Mouse (Mus musculus) inflammation-experienced regulatory T-cells, adult 6 months (primary cell): Measurements from ENCODE around the gene Pabpn1. TPM values are rescaled to one million over a fixed set of nuclear protein-coding genes. Genes with fewer than 3 reads are reported as not detected.
"Not testable (repeated sequence)": the region's sequence is repeated elsewhere in the genome, so short reads cannot be mapped to it uniquely, and the experiment has no call there.

ENCODE experiments used
- ATAC-seq: one replicate; pipeline ENCODE4 v1.8.0; 2017
- polyA plus RNA-seq, 3 experiments: library from polyadenylated mRNA; unstranded; fragments of 100-300 nt; shearing (Covaris generic); gene quantifications; one replicate each; pipeline ENCODE4 v1.2.1; 2017

The Pabpn1 gene
- polyA plus RNA-seq, 3 experiments from 2014 or later, result 18.6 to 36.8 (median 22.6) TPM

DNA sequence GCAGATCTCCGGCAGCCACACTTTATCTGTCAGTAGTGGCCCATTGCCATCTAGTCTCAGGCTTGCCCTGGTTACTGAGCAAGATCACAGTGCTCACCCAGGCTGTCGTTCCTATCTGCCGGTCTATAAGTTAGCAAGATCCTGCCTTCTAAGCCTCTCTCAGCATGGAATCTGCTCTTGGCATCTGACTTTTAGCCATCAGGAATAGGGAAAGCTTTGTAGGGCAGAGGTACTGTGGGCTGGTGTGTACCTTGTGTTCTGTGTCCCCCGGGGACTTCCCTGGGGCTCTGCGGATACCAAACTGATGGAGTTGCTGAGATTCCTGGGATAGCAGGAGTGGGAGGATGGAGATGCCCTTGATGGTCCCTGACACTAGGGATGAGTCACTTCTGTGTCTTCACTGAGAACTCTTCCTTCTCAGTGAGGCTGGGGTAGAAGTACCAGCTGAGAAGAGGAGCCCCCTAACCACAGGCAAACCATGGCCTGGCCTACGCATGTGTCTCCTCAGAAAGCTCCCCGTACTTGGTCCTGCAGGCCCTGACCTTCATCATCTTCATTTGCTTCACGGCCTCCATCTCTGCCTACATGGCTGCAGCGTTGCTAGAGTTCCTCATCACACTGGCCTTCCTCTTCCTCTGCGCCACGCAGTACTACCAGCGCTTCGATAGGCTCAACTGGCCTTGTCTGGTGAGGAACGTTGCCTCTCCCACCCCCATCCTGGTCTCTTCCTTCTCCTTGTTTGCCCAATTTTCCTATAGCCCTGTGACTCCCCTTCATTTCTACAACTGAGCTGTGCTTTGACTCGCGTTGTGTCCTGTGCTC, 45.3 kb downstream of the Pabpn1 start:
- ATAC-seq, result no peak

DNA sequence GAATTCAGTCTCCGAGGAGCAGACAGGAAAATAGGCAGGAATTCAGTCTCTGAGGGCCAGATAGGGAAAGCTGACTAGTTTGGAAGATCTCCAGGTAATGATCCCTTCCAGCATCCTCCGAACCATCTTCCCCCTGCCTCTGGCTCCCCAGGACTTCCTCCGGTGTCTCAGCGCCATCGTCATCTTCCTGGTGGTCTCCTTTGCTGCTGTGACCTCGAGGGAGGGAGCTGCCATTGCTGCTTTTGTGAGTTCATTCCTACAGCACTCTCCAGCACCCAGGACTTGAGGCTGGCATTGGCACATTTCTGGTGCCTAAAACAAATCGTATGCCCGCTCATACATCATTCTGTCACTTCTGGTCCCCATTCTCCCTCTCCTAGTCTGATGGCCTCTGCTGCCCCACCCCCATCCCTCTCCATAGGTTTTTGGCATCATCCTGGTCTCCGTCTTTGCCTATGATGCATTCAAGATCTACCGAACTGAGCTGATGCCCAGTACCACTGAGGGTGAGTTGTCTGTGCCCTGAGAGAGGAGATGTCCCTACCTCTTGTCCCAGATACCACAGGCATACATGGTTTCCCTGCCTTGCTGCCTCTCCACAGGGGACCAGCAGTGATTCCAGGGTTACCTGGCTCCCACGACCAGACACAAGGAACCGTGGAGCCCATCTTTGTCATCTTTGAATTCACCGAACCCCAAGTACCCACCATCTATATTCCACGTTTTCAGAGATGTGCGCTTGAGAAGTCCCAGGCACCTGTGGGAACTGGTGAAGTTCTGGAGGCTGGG, 46.3 kb downstream of the Pabpn1 start:
- ATAC-seq, result no peak

DNA sequence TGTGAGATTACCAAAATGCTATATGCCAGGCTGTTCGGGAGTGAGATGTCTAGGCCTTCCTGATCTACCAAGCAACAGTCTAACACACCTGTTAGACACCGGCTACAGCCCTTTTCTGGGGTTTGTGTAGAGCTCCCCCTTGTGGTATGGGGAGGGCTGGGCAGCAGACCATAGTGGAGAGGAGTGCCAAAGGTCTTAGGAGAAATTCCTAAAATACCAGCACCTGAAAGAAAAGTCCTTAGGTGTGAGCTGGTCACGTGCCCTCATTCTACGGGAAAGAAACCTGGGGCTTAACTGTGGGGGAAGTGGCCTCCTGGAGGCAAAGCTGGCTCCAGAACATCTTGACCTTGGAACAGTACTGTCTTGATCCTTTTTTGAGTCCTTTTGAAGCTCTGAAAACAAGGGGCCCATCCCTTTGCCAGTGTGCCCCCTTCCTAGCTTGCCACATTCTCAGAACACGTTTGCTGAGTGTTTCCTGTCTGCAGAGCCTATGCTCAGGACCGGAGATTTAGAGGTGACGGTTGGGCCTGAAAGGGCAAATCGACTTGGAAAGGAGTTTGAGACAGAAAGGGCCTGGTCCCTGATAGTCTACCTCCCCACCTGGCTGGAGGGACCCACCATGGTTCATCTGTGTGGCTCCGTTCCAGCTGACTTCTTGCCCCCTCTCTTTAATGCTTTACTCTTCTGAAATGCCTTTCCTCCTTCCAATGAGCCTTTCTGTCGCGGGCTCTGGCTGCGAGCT, 47.3 kb downstream of the Pabpn1 start:
- ATAC-seq, result no peak

DNA sequence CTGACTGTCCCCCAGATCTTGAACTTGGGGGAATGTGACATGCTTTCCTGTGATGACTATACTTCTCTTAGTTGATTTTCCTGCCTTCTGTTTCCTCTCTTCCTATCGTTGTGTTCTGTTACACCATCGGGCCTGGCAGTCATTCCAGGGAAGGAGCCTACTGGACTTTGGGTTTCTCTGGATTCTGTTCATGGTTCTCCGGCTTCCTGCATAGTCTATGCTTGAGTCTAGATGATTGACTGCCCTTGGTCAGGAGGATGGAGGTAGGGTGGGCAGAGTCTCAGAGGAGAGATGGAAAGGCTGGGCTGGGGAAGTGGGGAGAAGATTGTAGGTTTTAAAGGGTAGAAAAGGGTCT, 47.9 kb downstream of the Pabpn1 start:
- no peak for ATAC-seq

DNA sequence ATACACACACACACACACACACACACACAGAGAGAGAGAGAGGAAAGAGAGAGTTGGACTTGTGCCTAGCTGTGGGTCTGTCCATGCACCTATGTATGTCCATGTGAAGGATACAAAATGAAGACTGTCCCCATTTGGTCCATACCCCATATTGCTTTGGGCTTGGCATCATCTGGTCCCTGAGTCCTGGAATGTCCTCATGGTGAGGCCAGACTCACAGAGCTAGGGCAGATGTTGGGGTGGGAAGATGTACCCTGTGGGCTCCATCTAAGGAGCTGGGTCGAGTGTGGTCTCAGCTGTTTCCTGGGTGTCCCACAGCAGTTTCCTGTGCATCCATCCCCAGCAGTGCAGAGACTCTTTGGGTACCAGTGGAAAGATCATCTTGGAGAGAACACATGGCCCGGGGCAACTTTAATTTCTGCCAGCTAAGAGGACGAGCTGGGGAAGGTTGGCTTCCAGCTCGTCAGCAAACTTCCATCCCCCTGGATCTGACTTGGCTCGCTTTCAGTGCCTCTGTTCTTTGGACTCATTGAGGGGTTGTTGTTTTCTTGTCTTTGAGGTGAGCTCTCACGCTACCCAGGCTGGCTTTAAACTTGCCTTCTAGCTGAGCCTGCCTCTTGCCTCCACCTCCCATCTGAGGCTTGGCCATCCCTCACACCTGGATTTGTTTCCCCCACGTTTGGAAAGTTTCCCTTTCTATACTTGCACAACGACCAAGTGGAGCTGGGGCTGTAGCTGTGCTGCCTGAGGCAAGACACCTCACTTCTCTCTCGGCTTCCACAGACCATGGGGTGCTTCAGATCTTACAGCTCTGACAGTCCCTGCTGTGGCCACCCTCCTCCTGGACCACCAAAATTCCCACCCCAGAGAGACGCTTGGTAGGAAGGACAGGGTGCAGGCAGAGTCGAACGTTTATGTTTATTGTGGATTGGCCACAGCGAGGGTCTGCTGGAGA, 49.0 kb downstream of the Pabpn1 start:
- no peak for ATAC-seq

DNA sequence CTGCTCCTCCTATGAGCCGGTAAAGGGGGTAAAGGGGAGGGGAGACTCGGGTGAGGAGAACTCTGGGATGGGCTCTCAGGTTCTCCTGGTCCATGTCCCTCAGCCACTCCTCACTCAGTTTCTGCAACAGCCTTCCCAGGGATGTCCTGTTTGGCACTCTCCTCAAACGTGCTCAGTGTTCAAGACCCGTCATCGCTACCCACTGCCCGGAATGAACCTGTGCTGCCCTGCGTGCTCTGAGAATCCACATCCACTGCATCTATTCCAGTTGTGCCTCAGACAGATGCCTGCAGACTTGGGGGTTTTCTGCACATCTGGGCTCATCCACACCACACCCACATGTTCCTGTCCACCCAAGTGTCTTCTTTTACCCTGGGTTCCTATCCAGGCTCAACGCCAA, 50.2 kb downstream of the Pabpn1 start:
- ATAC-seq, result no peak

DNA sequence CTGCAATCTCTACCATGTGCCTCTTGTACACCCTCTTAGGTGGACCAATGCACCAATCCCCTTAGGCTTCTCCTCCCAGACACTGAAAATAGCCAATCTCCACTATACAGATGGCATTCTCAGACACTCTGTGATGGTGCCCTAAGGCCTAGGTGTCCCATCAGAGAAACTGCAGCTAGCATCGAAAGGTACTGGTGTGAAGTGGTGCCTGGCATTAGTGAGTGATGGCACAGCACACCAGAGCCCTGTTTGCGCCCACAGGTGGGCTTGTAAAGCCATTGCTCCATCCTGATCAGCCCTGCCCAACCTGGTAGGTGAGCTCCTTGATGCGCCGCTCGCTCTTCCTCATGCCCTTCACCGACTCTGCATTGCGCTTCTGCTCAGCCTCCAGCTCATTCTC, 51.7 kb downstream of the Pabpn1 start:
- ATAC-seq, result no peak

DNA sequence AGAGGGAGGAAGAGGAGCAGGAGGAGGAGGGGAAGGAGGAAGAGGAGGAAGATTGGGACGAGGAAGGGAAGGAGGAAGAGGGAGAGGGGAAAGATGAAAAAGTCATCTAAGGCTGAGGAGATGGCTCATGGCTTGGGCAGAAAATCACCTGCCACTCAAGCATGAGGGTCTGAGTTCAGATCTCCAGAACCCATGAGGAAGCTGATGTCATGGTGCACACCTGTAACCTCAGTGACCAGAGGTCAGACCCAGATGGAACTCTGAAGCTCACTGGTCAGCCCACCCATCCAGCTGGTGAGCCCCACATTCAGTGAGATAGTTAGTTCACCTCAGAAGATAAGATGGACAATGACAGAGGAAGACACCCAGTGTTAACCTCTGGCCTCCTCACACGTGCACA, 52.6 kb downstream of the Pabpn1 start:
- ATAC-seq, result no peak

DNA sequence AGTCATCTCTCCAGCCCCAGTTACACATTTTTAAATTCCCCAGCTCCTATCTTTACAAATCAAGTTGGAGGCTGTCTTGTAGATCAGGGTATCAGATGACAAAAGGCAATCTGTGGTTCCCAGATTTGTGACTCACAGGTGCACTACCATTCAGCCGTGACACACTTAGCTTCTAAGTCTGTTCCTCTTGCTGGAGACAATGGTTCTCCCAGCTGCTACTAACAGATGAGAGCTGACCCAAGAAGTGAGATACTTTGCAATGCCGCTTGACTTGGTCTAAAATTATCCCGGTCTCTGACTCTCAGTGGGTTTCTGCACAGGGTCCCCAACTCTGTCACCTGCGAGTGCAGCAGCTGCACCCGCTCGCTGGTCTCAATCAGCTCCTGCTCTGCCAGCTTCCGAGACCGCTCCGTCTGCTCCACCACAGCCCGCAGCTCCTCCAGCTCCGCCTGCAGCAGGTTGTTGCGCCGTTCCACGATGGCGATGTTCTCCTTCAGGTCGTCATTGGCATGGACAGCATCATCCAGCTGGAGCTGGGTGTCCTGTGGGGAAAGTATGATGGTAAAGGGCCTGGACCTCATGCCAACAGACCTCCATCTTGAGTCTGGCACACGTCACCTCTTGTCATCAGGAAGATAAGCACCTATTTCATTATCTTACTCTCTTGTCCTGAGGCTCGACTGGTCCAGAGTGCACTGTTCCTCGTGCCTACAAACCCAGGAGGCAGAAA, 53.8 kb downstream of the Pabpn1 start:
- no peak for ATAC-seq

DNA sequence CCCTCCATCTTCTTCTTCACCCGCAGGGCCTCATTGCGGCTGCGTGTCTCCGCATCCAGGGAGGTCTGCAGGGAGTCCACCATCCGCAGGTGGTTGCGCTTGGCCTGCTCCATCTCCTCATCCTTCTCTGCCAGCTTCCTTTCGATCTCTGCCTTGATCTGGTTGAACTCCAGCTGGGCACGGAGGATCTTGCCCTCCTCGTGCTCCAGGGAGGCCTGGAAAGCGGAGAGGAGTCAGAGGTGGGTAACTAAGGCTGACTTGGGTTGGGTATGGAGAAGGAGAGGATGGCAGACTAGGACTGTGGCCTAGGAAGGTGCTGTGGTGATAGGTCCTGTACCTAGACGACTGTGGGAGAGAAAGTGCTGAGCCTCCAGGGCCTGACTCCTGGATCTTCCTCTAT, 54.7 kb downstream of the Pabpn1 start:
- not testable (repeated sequence) for ATAC-seq

Other genes starting within 250 kb of the Pabpn1 start
- gene 1700123O20Rik, start 206.3 kb upstream of the Pabpn1 start, polyA plus RNA-seq, result 10 to 100 TPM; 87.2 to 94.2 (median 92.9) TPM
- gene Acin1, start 205.6 kb upstream of the Pabpn1 start, polyA plus RNA-seq, result 100 to 1,000 TPM; 108 to 175 (median 154) TPM
- gene Gm29776, start 193.7 kb upstream of the Pabpn1 start, polyA plus RNA-seq, result under 1 TPM in 2 of 3 experiments, not detected in 1; 0.28 to 0.40 TPM
- gene Cebpe, start 180.3 kb upstream of the Pabpn1 start, polyA plus RNA-seq, result not detected
- under 1 TPM in 2 of 3 experiments, not detected in 1; 0.20 to 0.29 TPM for gene Slc7a8, start 110.6 kb upstream of the Pabpn1 start, polyA plus RNA-seq
- gene Rnf212b, start 78.4 kb upstream of the Pabpn1 start, polyA plus RNA-seq, result not detected
- gene Homez, start 21.5 kb upstream of the Pabpn1 start, polyA plus RNA-seq, result 1 to 10 TPM; 2.1 to 8.4 (median 7.9) TPM
- gene Ppp1r3e, start 14.9 kb upstream of the Pabpn1 start, polyA plus RNA-seq, result 1 to 10 TPM in 2 of 3 experiments, not detected in 1; 2.4 to 4.1 TPM
- gene Bcl2l2, start 9.1 kb upstream of the Pabpn1 start, polyA plus RNA-seq, result 1 to 10 TPM; 1.3 to 2.1 (median 1.7) TPM
- gene Gm20521, start 9.1 kb upstream of the Pabpn1 start, polyA plus RNA-seq, result 1 to 10 TPM in 1 of 3 experiments, not detected in 2; 1.6 TPM
- gene Slc22a17, start 20.6 kb downstream of the Pabpn1 start, polyA plus RNA-seq, result 1 to 10 TPM in 2 of 3 experiments, under 1 TPM in 1; 0.25 to 1.6 (median 1.4) TPM
- not detected for gene Efs, start 33.6 kb downstream of the Pabpn1 start, polyA plus RNA-seq
- gene Il25, start 40.2 kb downstream of the Pabpn1 start, polyA plus RNA-seq, result not detected
- not detected for gene Cmtm5, start 43.8 kb downstream of the Pabpn1 start, polyA plus RNA-seq
- gene Myh6, start 74.4 kb downstream of the Pabpn1 start, polyA plus RNA-seq, result not detected
- gene Gm17428, start 84.4 kb downstream of the Pabpn1 start, polyA plus RNA-seq, result not detected
- not detected for gene Myh7, start 102.1 kb downstream of the Pabpn1 start, polyA plus RNA-seq
- 100 to 1,000 TPM; 177 to 182 (median 181) TPM for gene Ngdn, start 123.0 kb downstream of the Pabpn1 start, polyA plus RNA-seq
- 1 to 10 TPM; 4.1 to 4.9 (median 4.2) TPM for gene Zfhx2, start 199.8 kb downstream of the Pabpn1 start, polyA plus RNA-seq
- gene Thtpa, start 202.3 kb downstream of the Pabpn1 start, polyA plus RNA-seq, result 10 to 100 TPM in 1 of 3 experiments, 1 to 10 TPM in 2; 7.8 to 12.1 (median 9.3) TPM
- gene Ap1g2, start 214.1 kb downstream of the Pabpn1 start, polyA plus RNA-seq, result 100 to 1,000 TPM; 103 to 111 (median 110) TPM
- not detected for gene Jph4, start 224.4 kb downstream of the Pabpn1 start, polyA plus RNA-seq